Mouse (Mus musculus): ENCODE data around the gene Ap1s1.

Gene Ap1s1

DNA sequence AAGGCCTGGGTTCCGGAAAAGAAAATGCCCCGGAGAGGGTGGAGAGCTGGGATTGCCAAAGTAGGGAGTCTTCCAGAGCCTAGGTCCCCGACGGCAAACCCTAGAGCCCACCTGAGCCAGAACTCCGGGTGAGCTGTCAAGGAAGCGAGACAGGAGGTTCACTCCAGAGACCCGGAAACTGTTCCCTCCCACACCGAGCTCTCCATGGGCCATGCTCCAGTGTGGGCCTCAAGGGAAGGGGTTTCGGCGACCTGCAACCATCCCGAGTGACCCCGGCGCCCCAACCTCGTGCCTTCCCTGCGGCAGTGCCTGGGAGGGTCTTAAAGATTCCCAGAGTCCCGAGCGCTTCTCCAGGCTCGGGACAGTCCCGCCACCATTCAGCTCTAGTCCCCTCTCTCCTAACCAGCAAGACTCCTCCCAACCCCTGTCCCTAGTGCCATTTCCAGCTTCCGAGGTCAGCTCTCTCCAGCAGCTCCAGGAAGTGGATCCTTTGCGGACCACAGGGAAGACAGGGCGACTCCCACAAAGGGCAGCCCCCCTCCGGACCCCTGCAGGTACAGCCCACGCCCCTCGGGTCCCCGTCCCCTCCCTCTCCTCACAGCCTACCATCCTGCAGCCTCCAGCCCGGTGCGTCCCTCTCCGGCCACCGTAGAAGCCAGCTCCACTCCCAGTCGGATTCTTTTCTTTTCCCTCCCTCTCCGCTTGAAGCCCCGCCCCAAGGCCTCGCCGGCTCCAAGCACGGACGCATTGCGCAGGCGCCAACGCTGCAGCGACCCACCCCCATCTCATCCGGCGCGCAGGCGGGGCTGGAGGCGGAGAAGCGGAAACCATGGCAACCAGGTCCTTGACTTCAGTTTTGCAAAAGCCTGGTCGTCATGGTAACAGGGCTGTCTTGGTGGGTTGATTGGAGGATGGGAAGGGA is at the start of gene Ap1s1:
TSS of gene Ap1s1 (minus strand) at position 734 of the 922 bp plus-strand sequence.
- DNase-seq (ENCODE audit: low read depth in 1 of 2, low spot score in 2 of 2): peak; percentile 70 to 78

DNA sequence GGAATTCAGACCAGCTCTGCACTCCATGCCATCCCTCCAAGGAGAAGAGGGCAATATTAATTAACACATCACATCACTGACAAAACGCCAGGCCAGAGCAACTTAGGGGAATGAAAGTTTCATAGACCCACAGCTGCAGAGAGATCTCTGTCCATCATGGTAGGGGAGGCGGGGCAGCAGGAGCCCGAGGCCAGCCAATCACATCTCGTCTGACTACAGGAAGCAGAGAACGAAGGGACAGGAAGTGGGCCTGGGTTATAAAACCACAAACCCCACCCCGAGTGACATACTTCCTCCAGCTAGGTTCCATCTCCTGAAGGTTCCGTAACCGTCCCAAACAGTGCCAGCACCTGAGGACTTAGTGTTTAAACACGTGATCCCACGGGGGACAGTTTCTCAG is 49.2 kb upstream of the Ap1s1 start:
- no peak for DNase-seq (ENCODE audit: low read depth in 1 of 2, low spot score in 2 of 2)

DNA sequence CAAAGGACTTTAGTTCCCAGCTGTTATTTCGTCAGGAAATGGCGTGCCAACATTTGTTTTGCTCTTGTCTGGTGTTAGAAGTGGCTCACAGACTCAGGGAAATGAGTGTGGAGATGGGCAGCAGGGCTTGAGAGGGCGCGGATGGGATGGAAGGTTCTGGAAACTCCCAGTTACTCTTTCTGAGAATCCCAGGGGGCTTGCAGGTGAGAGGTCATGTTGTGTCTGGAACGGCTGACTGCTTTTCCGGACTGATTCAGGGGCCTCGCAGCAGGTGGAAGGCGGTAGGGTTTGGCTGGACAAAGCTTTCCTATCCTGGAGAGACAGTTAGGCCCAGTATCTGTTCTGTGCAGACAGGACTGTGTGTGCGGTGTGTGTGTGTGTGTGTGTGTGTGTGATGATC is 47.8 kb upstream of the Ap1s1 start:
- no peak for DNase-seq (ENCODE audit: low read depth in 1 of 2, low spot score in 2 of 2)

DNA sequence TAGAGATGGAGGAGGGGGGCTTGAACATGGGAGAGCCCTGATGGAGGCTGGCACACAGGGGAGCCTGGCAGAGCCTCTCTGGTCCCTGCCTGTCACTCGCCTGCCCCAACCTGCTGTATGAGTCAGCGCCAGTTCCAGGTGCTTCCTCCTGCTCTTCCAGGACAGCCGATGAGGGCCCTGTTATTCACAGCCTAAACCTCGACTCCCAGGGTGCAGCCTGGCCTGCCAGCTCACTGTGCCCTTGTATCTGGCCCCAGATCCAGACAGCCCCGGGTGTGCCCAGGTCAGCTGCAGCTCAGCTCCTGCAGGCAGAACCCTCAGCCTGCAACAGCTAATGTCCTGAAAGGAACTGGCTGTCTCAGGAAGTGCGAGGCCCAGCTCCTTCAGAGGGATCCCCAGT is 45.6 kb upstream of the Ap1s1 start:
- no peak for DNase-seq (ENCODE audit: low read depth in 1 of 2, low spot score in 2 of 2)

DNA sequence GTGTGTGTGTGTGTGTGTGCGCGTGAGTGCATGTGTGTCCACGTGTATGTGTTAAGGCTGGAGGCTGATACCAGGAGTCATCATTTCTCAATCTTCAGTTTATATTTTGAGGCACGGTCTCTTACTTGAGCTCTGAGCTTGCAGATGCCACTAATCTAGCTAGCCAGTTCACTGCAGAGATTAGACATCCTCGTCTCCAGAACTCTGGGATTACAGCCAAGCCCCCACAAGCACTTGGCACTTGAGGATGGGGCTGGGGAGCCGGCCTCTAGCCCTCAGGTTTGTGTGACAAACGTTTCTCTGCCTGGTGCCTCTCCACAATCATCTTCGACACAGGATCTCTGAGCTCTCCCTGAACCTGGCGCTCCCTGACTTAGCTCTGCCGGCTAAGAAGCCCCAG is 44.9 kb upstream of the Ap1s1 start:
- DNase-seq (ENCODE audit: low read depth in 1 of 2, low spot score in 2 of 2): no peak

DNA sequence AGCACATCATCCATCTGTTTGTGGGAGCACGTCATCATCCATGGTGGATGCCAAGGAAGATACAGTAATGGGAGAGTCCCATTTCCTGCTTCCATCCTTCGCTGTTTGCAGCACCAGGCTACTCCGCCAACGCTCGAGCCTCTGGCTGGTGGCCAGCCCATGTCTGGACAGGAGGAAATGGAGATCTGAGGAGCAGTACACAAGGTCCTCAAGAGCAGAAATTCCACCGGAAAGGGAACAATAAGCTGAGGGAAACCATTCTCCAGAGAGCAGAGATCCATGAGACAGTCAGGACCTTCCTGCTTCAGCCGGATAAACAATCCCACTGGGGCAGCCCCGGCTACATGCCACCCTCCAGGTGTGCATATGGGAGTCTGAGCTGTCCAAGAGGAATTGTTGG is 41.5 kb upstream of the Ap1s1 start:
- no peak for DNase-seq (ENCODE audit: low read depth in 1 of 2, low spot score in 2 of 2)

DNA sequence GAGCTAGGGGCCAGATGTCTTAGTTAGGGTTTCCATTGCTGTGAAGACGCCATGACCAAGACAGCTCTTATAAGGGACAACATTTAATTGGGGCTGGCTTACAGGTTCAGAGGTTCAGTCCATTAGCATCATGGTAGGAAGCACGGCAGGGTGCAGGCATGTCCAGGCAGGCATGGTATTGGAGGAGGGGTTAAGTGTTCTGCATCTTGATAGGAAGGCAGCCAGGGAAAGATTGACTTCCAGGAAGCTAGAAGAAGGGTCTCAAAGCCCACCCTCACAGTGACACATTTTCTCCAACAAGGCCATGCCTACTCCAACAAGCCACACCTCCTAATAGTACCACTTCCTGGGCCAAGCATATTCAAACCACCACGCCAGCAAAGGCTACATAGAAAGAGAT is 39.8 kb upstream of the Ap1s1 start:
- no peak for DNase-seq (ENCODE audit: low read depth in 1 of 2, low spot score in 2 of 2)

DNA sequence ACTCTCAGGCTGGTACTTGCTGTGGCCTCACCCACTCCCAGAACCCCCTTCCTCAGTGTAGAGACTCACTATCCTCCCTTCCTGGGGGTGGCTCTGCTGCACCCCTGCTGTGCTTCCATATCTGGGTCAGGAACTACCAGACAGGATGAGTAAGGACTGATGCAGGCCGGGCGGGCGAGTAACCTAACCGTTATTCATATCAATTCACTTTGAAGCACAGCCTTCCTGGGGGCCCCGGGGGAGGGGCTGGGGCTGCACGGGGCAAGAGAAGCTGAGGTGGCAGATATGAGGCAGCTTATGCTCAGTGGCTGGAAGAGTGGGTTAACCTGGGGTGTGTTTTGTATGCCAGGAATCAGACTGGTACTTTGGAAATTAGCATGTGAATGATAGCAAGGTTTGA is 39.1 kb upstream of the Ap1s1 start:
- DNase-seq (ENCODE audit: low read depth in 1 of 2, low spot score in 2 of 2): no peak

DNA sequence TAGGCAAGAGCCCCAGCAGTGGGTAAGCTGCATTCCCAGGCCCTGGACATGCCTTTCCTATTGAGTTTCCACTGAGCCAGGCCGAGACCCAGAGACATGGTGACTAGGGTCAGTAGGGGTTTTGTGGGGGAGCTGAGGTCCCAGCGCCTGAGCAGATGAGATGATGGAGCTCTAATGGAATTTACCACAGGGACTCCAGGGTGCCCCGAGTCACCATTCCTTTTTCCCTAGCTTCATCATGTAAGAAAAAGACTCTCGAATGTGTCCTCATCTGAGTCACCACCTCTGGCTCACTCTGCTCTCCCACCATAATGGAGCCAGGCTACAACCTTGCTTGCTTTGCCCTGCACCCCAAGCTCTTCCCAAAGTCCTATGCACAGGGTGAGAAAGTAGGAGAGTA is 37.1 kb upstream of the Ap1s1 start:
- no peak for DNase-seq (ENCODE audit: low read depth in 1 of 2, low spot score in 2 of 2)

DNA sequence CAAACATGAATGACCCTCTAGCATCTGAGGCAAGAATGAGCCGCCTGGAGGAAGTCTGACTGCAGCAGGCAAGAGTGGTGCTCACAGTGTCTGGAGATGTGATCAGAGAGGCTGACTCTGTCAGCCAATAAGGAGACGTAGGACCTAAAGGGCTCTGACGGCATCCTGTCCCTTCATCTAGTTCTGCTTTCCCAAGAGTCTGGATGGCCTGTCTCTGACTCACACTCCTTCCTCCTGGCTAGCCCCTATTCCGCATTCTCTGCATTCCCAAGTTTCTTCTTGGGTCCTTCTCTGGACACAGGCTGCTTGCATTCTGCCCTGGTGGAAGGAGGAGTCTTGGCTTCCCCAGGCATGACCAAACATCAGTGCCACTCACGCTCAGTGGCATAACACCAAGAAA is 33.9 kb upstream of the Ap1s1 start:
- no peak for DNase-seq (ENCODE audit: low read depth in 1 of 2, low spot score in 2 of 2)

DNA sequence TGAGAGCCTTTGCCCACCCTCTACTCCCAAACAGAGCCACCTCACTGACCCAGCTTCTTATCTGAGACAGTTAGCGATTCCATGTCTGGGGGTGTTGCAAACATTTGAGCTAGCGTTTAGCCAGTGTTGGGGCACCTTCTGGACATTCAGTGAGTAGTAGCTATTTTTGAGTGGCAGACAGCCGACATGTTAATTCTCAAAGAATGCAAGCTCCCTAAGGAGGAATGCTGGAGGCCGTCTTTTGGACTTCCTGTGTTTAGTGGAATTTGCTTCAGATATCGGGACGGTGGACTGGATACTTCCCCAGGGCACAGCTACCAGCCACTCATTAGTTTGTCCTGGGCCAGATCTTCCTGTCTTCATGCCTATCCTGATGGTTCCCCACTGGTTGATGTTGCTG is 32.7 kb upstream of the Ap1s1 start:
- no peak for DNase-seq (ENCODE audit: low read depth in 1 of 2, low spot score in 2 of 2)

DNA sequence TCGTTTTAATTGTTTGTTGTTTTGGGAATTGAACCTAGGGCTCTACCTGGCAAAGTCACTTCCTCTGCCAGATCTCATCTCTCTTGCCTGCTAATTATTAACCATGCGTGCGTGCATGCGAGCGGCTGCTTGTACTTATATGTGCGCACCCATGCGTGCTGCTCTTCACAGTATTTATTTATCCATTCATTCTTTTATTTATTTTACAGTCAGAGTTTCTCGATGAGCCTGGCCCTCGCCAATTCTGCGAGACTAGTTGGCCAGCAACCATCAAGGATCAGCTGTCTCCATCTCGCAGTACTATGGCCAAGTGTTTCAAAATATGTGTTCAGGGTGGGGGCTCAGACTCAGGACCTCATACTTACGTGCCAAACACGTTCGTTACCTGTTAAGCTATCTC is 32.1 kb upstream of the Ap1s1 start:
- DNase-seq (ENCODE audit: low read depth in 1 of 2, low spot score in 2 of 2): no peak

DNA sequence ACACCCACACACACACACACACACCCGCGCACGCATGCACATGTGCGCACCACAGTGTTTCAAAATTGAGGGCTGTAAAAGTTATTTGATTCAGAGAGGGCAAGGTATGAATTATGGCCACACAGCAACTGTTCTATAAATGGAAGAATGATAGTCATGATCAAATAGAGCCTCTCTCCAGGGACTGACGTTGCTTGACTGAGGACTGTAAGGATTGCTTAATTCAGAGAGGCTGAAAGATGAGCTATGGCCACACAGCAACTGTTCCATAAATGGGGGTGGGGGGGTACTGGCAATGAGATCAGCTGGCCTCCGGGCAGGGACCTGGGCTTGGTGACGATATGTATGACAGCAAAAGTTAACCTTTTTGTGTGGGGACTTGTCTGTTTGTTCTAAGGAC is 31.3 kb upstream of the Ap1s1 start:
- DNase-seq (ENCODE audit: low read depth in 1 of 2, low spot score in 2 of 2): no peak

DNA sequence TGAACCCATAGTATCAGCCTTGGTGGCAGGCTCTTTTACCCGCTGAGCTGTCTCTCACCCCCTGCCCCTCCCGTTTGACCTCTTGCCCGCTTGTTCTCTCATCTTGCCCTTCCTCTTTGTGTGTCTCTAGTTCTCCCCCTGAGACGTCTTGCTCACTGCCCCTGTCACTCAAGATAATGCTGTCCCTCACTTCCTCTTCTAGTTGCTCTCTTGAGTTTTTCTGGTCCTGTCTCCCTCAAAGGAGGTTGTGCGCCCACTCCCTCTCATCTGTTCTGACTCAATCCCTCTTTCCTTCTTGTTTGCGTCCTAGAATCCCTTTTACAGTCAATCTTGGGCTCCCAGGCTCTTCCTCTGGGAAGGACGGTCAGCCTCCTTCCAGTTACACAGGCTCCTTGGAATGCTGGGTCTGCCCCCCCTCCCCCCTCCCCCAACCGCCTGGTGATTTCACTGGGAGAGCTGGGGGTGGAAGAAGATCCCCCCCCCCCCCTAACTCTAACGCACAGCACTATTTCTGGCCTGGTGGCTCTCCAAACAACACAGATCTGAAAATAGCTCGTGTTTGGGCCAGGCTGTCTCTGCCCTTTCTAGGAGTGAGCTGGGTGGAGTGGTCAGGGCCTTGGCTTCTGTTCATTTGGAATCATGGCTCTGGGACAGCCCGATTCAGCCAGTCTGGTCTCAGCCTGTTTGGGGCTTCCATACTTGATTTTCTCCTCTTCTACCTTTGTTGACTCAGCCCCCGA is 30.4 kb upstream of the Ap1s1 start:
- DNase-seq (ENCODE audit: low read depth in 1 of 2, low spot score in 2 of 2): peak in 1 of 2 experiments; percentile 27

DNA sequence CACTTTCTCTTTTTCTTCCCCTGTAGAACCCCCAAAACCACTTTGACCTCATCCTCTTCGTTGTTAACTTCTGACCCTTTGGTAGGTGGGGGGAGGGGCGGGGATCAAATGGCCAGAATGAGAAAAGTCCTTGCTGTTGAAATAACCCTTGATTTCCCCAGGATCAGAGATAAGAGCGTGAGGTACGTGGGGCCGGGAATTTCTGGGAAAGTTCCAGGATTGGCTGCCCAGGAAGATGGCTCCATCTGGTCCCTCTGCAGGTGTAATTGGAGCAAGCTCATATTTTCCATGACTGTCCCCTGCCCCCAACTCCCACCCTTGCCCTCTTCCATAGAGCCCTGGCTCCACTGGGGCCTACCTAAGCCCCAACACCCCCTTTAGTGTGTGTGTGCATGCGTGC is 29.8 kb upstream of the Ap1s1 start:
- no peak for DNase-seq (ENCODE audit: low read depth in 1 of 2, low spot score in 2 of 2)

DNA sequence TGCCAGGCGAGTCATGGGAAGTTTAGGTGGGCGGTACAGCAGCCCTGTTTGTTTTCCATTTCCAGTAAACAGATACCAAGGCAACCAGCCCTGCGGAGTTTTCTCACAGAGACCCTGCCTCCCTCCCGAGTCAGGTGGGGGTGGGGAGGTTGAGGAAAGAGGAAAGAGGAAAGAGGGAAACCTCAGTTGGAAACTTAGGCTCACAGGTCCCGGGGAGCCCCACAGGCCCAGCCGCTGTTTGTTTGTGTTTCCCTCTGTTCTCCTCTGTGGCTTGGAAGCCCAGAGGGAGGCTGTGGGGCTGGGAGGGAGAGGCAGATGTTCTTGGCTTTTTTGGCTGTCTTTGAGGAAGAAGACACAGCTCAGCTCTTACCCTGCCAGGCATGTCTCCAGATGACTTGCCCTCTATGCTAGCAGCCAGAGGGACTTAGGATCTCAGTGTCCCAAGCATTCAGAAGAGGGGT is 28.3 kb upstream of the Ap1s1 start:
- no peak for DNase-seq (ENCODE audit: low read depth in 1 of 2, low spot score in 2 of 2)

DNA sequence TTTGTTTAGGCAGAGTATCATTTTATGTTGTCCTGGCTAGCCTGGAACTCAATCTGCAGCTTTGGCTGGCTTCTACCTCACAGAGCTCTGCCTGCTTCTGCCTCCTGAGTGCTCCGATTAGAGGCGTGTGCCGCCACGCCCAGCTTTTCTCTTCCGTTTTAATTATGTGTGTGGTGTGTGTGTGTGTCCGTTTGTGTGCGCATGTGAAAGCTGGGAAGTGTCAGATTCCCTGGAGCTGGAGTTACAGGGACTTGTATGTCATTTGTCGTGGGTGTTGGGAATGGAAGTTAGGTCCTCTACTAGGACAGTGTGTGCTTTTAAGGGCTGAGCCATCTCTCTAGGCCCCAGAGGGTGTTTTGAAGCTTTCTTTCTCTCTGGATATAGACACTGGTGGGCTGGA is 27.2 kb upstream of the Ap1s1 start:
- DNase-seq (ENCODE audit: low read depth in 1 of 2, low spot score in 2 of 2): no peak

DNA sequence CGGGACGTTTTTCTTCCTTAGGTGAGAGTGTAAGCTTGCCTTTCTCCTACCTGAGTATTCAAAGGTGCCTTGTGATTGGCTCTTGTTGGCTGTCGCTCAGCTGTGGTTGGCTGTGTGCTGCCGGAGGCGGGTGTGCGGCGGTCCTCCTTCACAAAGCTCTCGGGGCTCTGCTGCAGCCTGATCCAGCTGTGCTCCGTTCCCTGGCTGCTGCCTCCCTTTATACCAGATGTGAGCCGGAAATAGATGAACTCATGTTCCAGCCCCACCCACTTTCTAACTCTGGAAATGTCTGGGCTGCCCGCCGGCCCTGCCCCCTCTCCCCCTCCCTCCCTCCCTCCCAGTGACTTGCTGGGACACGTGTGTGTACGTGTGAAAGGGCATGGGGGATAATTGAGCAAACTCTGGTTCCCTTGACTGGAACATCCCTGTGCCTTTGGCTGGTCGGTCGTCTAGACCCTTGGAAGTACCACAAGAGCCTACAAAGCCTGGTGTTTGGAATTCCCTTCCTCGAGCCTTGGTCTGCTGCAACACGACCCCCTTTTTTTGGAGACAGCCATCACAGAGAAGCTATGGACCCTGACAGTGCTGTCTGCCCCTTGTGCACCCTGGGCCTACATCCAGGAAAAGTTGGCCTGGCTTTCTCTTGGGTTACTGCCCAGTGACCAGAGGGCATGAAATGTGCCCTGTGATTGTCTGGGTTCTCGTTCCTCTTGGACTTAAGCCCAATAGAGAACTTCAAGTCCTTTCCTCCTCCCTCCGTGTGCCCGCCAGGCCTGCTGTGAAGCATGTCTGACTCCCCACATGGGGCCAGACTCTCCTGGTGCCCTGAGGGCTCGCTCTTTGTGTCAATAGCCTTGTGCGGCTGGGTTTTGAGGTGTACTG is 26.4 kb upstream of the Ap1s1 start, which contains the start of gene Serpine1:
TSS of gene Serpine1 (minus strand) at position 190 of the 882 bp plus-strand sequence.
- no peak for DNase-seq (ENCODE audit: low read depth in 1 of 2, low spot score in 2 of 2)

DNA sequence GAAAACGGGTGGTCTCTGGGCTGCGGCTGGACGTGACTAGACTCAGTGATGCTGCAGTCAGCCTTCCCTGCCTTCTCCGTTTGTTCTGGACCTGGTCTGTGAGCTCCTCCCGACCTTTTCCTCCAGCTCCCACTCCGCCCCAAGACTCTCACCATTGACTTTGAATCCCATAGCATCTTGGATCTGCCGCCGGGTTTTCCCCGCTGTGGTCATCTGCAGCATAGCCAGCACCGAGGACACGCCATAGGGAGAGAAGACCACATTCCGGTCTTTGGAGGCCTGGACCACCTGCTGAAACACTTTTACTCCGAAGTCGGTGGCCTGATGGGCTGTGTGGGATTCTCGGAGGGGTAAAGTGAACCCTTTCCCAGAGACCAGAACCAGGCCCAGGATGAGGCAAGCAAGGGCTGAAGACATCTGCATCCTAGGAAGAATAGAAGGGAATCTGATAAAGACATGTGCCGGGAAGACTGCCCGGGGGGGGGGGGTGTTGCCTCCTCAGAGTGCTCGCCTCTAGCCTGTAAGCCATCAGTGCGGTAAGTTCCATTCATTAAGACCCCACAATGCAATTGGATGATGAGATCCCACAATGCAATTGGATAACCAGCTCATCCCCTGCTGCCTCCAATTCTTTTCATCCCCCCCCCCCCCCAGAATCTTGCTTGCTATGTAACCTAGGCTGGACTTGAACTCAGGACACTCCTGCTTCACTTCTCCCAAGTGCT is 25.1 kb upstream of the Ap1s1 start:
- DNase-seq (ENCODE audit: low read depth in 1 of 2, low spot score in 2 of 2): no peak

DNA sequence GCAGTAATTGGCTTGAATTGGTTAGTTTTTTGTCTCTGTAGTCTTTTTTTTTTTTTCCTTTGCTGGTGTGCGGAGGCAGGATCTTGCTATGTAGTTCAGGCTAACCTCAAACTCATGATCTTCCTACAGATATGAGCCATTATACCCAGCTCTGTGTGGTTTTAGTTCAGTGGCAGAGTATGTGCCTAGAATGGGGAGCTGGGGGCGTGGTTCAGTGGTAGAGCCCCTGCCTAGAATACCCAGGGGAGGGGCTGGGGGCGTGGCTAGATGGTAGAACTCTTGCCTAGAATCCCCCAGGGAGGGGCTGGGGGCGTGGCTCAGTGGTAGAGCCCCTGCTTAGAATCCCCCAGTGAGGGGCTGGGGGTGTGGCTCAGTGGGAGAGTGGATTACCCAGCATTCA is 22.8 kb upstream of the Ap1s1 start:
- DNase-seq (ENCODE audit: low read depth in 1 of 2, low spot score in 2 of 2): no peak

DNA sequence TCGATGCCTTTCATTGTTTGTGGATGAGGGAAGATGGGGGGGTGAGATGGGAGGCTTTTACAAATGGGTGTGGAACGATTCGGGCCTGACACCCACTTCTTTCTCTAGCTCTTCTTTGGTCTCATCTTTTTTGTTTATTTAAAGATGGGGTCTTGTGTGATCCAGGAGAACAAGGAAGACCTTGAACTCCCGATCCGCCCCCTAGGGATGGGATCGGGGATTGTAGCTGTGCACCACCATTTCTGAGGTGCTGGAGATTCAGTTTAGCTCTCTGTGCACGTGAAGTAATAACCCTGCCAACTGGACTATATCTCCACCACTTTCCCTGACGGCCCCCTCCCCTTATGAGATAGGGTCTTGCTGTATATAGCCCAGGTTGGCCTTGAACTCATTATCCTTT is 20.0 kb upstream of the Ap1s1 start:
- DNase-seq (ENCODE audit: low read depth in 1 of 2, low spot score in 2 of 2): no peak

Data from monocyte, adult 2 months (primary cell).